Mouse (Mus musculus) gastrocnemius, postnatal 36 days (tissue): ENCODE results near the gene Ifngr2. TPM values are rescaled to one million over a fixed set of nuclear protein-coding genes. Genes with fewer than 3 reads are reported as not detected.

ENCODE experiments used
- DNase-seq, 2 experiments: peaks; one replicate each; pipeline ENCODE4 v3.0.0; 2022
- intact Hi-C: fragments of 180-260 bp; cut with DNase I; formaldehyde crosslinking; loops from one replicate; pipeline ENCODE4 v1.15.1; 2025
- microRNA-seq, 2 experiments: library from miRNA; unstranded; fragments of <30 nt; microRNA quantifications; one replicate each; pipeline ENCODE4 v1.2.0; 2021
- total RNA-seq, 2 experiments: library from RNA; stranded (reverse); gene quantifications; 2 replicates each; pipeline ENCODE4 v1.2.3; 2021

Gene Ifngr2
- total RNA-seq, 2 experiments from 2014 or later = 58.2 to 63.2 TPM

DNA sequence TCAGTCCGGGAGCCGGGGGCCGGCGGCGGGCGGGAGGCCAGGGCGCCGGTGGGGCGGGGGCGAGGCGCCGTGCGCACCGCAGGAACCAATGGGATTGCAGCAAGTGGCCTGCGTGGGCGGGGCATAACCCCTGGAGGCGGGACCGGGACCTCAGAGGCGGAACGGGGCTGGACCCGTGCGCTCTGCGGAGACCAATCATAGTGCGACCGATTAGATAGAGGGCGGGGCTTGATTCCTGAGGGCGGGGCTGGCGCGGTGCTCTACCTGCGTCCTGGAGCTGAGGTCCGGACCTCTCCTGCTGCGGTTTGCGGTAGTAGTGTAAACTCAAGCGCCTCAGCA, 50.8 kb downstream of the Ifngr2 start, which contains the start of gene Tmem50b:
Gene Tmem50b (minus strand): TSS at position 129 of the 339 bp plus-strand sequence.
- DNase-seq = peak; percentile 98 to 99
- intact Hi-C loops = loop anchor here (5.0 kb wide), 1 partner anchor 50 kb away; the partner anchor contains the start of genes Gart and Son

DNA sequence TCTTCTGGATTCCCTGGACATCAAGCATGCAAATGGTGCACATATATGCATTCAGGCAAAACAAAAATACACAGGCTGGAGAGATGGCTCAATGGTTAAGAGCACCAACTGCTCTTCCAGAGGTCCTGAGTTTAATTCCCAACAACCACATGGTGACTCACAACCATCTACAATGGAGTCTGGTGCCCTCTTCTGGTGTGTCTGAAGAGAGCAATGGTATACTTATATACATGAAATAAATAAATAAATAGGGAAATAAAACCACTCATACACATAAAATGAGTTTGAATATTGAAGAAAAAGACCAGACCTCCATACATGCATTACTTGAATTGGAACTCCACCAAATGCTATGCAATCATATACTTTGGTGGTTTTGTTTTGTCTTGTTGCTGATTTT, 52.4 kb downstream of the Ifngr2 start:
- DNase-seq = no peak
- intact Hi-C loops = loop anchor here (5.0 kb wide), 1 partner anchor 48 kb away; the partner anchor contains the start of genes Gart and Son

DNA sequence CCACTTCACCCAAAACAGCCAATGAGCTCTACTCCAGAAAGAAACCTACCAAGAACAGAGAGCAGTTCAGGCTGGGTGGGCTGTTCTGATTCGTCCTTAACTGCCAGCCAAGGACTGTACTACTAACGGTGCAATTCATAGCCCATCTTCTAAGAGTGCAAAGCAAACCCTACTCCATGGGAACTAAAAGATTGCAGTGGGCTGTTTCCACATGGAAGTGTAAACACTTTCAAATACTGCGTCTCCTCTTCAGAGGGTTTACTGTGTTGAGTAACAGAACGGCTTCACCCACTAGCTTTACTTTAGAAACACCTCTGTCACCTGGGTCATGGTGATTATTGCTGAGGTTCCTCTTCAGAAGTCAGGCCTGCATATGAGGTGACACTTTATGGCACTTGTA, 54.2 kb downstream of the Ifngr2 start:
- intact Hi-C loops = no loop called here
- DNase-seq = no peak

DNA sequence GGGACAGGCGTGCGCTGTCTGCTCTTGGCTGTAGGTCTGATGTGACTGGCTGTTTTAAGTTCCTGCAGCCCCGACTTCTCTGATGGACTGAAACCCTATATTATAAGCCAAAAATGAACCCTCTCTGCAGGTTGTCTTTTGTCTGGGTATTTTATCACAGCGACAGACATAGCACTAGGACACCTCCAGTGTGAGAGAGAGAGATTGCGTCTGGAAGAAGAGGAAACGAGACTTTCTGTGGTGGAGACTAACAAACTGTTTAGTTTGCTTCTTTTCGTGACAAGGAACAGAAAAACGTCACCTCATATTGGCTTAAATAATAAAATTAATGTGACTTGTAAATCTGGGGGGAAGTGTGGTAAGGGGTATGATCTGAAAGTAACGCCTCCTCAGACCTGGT, 54.8 kb downstream of the Ifngr2 start:
- intact Hi-C loops = no loop called here
- DNase-seq = no peak

DNA sequence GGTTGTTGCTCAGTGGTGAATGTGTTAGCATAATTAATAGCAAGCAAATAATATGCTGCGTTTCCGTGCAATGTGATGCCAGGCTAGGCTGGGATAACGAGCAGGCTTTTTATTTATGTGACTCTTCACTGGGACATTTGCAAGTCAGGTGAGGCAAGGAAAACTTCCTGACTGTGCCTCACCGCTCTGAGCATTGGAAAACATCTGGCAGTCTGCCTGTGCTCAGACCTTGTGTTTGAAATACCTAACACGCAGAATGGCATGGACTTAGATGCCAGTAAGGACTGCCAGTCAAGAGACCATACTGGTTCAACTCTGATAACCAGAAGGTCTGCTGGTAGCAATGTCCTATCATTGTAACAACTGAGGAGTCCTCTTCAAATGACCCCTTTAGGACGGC, 58.3 kb downstream of the Ifngr2 start:
- intact Hi-C loops = no loop called here
- DNase-seq = no peak

DNA sequence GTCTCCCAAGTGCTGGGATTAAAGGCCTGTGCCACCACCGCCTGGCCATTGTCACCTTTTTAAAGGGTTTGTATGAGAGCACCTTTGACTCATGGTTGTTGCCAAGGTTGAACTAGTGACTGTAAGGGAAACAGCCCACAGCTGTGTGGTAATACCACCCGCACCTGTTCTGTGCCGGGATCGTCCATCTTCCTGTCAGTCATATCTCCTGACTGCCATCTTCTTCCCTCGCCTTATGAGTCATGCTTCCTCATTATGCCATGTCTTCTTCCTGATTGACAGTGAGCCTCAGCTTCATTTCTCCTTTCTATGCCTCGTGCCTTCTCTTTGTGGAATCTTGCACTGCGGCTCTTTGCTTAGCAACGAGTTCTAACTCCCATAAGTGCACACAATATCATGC, 60.1 kb downstream of the Ifngr2 start:
- DNase-seq = no peak
- intact Hi-C loops = no loop called here

DNA sequence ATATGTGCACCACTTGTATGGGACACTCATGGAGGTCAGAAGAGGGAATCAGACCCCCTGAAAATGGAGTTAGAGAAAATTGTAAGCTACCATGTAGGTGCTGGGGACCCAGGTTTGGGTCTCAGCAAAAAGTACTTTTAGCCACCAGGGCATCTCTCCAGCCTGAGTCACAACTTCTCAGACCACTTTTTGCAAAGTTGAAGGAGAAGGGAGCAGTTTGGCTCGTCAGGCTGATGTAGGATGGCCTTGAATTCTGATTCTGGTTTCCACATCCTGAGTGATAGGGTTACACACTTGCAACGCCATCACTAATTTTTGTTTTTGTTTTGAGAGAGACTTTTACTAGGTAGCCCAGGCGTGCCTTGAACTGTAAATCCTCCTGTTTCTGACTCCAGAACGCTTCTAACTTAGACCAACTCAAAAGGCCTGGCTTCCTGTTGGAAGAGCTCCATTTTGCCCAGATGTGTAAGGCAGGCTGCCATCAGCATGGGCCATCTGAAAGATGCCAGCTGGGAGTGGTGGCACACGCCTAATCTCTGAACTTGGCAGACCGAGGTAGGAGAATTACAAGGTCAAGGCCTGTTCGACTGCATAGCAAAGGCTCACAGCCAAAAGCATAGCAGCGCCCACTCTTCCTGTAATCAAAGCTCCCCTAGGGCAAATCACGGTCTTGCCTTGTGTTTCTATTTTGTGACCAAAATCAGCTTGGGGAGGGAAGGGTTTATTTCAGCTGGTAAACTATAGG, 62.8 kb downstream of the Ifngr2 start:
- no peak for DNase-seq
- intact Hi-C loops = no loop called here

DNA sequence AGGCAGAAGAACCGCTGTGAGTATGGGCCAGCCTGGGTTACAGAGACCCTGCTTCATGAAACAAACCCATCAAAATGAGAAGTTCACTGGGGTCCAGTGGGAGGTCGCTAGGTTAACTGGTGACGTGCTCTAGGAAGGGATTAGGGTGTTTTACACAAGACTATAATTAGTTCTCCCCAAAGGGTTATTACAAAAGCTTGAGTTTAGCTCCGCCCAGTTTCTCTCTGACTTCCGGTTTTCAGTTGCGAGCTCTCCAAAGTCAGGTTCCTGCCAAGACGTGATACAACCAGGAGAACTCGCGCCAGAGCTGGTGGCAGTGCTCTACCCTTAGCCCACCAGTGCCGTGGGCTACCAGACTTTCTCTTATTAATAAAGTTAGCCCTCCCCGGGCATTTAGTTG, 64.4 kb downstream of the Ifngr2 start:
- DNase-seq = no peak

DNA sequence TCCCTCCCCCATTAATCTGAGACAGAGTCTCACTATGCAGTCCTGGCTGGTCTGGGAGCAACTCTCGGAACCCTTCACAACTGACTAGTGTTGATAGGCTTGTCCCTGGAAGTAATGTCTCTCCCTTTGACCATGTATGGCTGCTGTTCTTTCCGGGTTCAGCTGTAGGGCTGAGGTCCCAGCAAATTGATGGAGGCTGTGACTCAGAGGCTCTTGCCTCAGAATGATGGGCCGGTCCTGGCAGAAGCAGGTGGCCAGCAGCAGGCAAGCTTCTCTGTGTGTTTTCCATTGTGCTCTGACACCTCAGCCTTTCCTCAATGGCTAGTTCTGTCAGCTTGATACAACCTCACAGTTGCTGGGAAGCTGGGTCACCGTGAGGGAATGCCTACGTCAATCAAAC, 65.7 kb downstream of the Ifngr2 start:
- DNase-seq = no peak
- intact Hi-C loops = no loop called here

More for the DNA sequence above, 64.4 kb downstream of the Ifngr2 start:
- intact Hi-C loops = no loop called here

DNA sequence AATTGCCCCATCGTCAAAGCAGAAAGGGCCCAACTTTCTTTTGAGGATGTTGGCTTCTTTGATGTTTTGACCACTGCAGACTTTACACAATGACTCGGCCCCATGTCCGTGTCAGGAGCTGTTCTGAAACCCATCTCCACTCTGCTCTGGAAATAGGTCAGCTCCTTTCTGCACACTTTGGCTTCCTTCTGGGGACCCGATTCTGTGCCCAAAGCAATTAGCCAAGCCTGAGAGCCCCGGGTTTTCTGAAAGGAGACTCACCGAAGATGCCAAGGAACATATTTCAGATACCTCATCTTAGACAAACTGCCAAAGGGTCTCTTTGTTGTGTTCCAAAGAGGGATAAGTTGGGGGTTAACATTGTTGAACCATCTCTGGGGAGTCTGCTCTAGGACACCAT, 67.7 kb downstream of the Ifngr2 start:
- no peak for DNase-seq
- intact Hi-C loops = no loop called here

Small RNAs within 50 kb of the gene (microRNA-seq; reads per million reads assigned to microRNA genes)
- gene Mir6367 = 0 reads per million in 2 experiments

Other genes with a start within 250 kb of the Ifngr2 start
- 1 to 10 TPM; 7.1 to 7.3 TPM for gene Ifnar2, start 174.3 kb upstream of the Ifngr2 start, total RNA-seq
- gene Gm21970, start 155.4 kb upstream of the Ifngr2 start, total RNA-seq = not detected
- 1 to 10 TPM; 6.6 to 6.7 TPM for gene Il10rb, start 140.9 kb upstream of the Ifngr2 start, total RNA-seq
- gene Ifnar1, start 61.8 kb upstream of the Ifngr2 start, total RNA-seq = 10 to 100 TPM in 1 of 2 experiments, 1 to 10 TPM in 1; 9.6 to 11.3 TPM
- 10 to 100 TPM; 13.7 to 16.4 TPM for gene Tmem50b, start 50.7 kb downstream of the Ifngr2 start, total RNA-seq
- gene Dnajc28, start 72.0 kb downstream of the Ifngr2 start, total RNA-seq = 10 to 100 TPM; 12.7 to 15.6 TPM
- 10 to 100 TPM; 48.3 to 57.9 TPM for gene Gart, start 99.9 kb downstream of the Ifngr2 start, total RNA-seq
- gene Son, start 100.4 kb downstream of the Ifngr2 start, total RNA-seq = 100 to 1,000 TPM in 1 of 2 experiments, 10 to 100 TPM in 1; 87.4 to 101 TPM
- gene Donson, start 141.7 kb downstream of the Ifngr2 start, total RNA-seq = 1 to 10 TPM; 1.2 to 1.5 TPM
- 10 to 100 TPM; 12.7 to 17.0 TPM for gene Cryzl1, start 181.9 kb downstream of the Ifngr2 start, total RNA-seq
- 10 to 100 TPM; 49.7 to 69.7 TPM for gene Itsn1, start 182.2 kb downstream of the Ifngr2 start, total RNA-seq